Mouse (Mus musculus) kidney, embryonic 15.5 days (tissue): Measurements from ENCODE around the gene Arhgef3. TPM values are rescaled to one million over a fixed set of nuclear protein-coding genes. Genes with fewer than 3 reads are reported as not detected.

Source experiments
- ATAC-seq: fragments of 200-750 bp; cut with Nextera tagmentation; replicated peaks from 2 replicates; pipeline ENCODE4 v1.8.0; 2017; ENCODE audit warnings: moderate TSS enrichment; ENCODE audit not compliant: low FRiP score
- H3K27ac ChIP-seq: fragments of 300-500 bp; sonication (generic); 2 replicates; pipeline ENCODE4 v1.5.1; 2015; ENCODE audit warnings: mild to moderate bottlenecking, inconsistent platforms
- H3K27me3 ChIP-seq: fragments of 300-500 bp; sonication (generic); 2 replicates; pipeline ENCODE4 v1.6.1; 2015; ENCODE audit warnings: inconsistent platforms
- H3K36me3 ChIP-seq: fragments of 300-500 bp; sonication (generic); 2 replicates; pipeline ENCODE4 v1.6.1; 2015; ENCODE audit warnings: inconsistent platforms
- H3K4me1 ChIP-seq: fragments of 300-500 bp; sonication (generic); 2 replicates; pipeline ENCODE4 v1.6.1; 2015; ENCODE audit warnings: inconsistent platforms
- H3K4me2 ChIP-seq: fragments of 300-500 bp; sonication (generic); 2 replicates; pipeline ENCODE4 v1.6.1; 2015; ENCODE audit warnings: moderate library complexity, mild to moderate bottlenecking, inconsistent platforms
- H3K4me3 ChIP-seq: fragments of 300-500 bp; sonication (generic); replicated peaks from 2 replicates; pipeline ENCODE4 v1.5.1; 2015; ENCODE audit warnings: mild to moderate bottlenecking, inconsistent platforms
- H3K9ac ChIP-seq: fragments of 300-500 bp; sonication (generic); 2 replicates; pipeline ENCODE4 v1.6.1; 2015; ENCODE audit warnings: mild to moderate bottlenecking, inconsistent platforms
- H3K9me3 ChIP-seq: fragments of 300-500 bp; sonication (generic); replicated peaks from 2 replicates; pipeline ENCODE4 v1.6.1; 2016; ENCODE audit warnings: inconsistent platforms
- WGBS: fragments of 180-500 bp; shearing (Covaris S2); methylation state at CpG from one replicate; pipeline ENCODE4 v1.1.7; 2015; ENCODE audit warnings: mixed read lengths; 5-methylcytosine and 5-hydroxymethylcytosine counted together
- polyA plus RNA-seq: library from polyadenylated mRNA; unstranded; fragments of >200 nt; fragmentation: Nextera tagmentation; extraction: Ambion mirVana; gene quantifications from 2 replicates; pipeline ENCODE4 v1.2.1, GENCODE M21; 2015

Arhgef3 gene
- polyA plus RNA-seq, 1 experiment from 2014 or later: 17.2 TPM

GRCm38 (mm10) chr14:27182646-27183438 lies 68.1 kb downstream of the Arhgef3 start:
- peak; percentile 55; the same call in 1 of the 2 replicates for ATAC-seq
- Histone ChIP-seq H3K27ac (no peak overlapping the region), H3K4me2 (no peak overlapping the region), H3K9ac (no peak overlapping the region), H3K9me3 (no peaks in the 10 kb centered on the region), H3K27me3 (no peaks in the 10 kb centered on the region), H3K4me1 (peaks cover 34% of the 10 kb centered on the region), H3K4me3 (no peak overlapping the region), H3K36me3 (no peaks in the 10 kb centered on the region)
- 68% methylated on average over 11 of the region's 11 CpGs for WGBS

GRCm38 (mm10) chr14:27183501-27184230 lies 69.0 kb downstream of the Arhgef3 start:
- Histone ChIP-seq H3K36me3 (no peaks in the 10 kb centered on the region), H3K9ac (no peak overlapping the region), H3K9me3 (no peaks in the 10 kb centered on the region), H3K27me3 (no peaks in the 10 kb centered on the region), H3K27ac (no peak overlapping the region), H3K4me2 (no peak overlapping the region), H3K4me3 (no peak overlapping the region), H3K4me1 (peaks cover 38% of the 10 kb centered on the region)
- 60% methylated on average over 16 of the region's 16 CpGs for WGBS
- no peak for ATAC-seq

- no peak for ATAC-seq
- Histone ChIP-seq H3K4me2 (no peak overlapping the region), H3K27me3 (no peaks in the 10 kb centered on the region), H3K4me3 (no peak overlapping the region), H3K4me1 (peaks cover 43% of the 10 kb centered on the region), H3K27ac (no peak overlapping the region), H3K36me3 (no peaks in the 10 kb centered on the region), H3K9ac (no peak overlapping the region), H3K9me3 (no peaks in the 10 kb centered on the region)
- 54% methylated on average over 5 of the region's 5 CpGs for WGBS
Measured at GRCm38 (mm10) chr14:27185902-27186301, 71.2 kb downstream of the Arhgef3 start.

GRCm38 (mm10) chr14:27186596-27186995 lies 71.9 kb downstream of the Arhgef3 start:
- WGBS: 79% methylated on average over 4 of the region's 4 CpGs
- Histone ChIP-seq H3K36me3 (no peaks in the 10 kb centered on the region), H3K4me2 (no peak overlapping the region), H3K4me3 (no peak overlapping the region), H3K27me3 (no peaks in the 10 kb centered on the region), H3K27ac (no peak overlapping the region), H3K9ac (no peak overlapping the region), H3K9me3 (no peaks in the 10 kb centered on the region), H3K4me1 (peaks cover 43% of the 10 kb centered on the region)
- no peak for ATAC-seq

- Histone ChIP-seq H3K4me1 (peaks cover 39% of the 10 kb centered on the region), H3K27ac (no peak overlapping the region), H3K36me3 (no peaks in the 10 kb centered on the region), H3K4me3 (no peak overlapping the region), H3K9ac (no peak overlapping the region), H3K27me3 (no peaks in the 10 kb centered on the region), H3K4me2 (no peak overlapping the region), H3K9me3 (no peaks in the 10 kb centered on the region)
- ATAC-seq: peak; percentile 59; the same call in 1 of the 2 replicates
- 5% methylated on average over 4 of the region's 4 CpGs for WGBS
Measured at GRCm38 (mm10) chr14:27187025-27187424, 72.3 kb downstream of the Arhgef3 start.

GRCm38 (mm10) chr14:27187885-27188284 lies 73.2 kb downstream of the Arhgef3 start:
- no peaks in the 10 kb centered on the region for H3K36me3 ChIP-seq
- no peaks in the 10 kb centered on the region for H3K27me3 ChIP-seq
- peaks cover 32% of the 10 kb centered on the region for H3K4me1 ChIP-seq
- ATAC-seq: no peak
- H3K9me3 ChIP-seq: no peaks in the 10 kb centered on the region
- no peak overlapping the region for H3K4me2 ChIP-seq
- 53% methylated on average over 4 of the region's 4 CpGs for WGBS
- H3K27ac ChIP-seq: no peak overlapping the region
- no peak overlapping the region for H3K9ac ChIP-seq
- no peak overlapping the region for H3K4me3 ChIP-seq

GRCm38 (mm10) chr14:27192450-27192849 lies 77.8 kb downstream of the Arhgef3 start:
- 38% methylated on average over 3 of the region's 3 CpGs for WGBS
- no peak for ATAC-seq

GRCm38 (mm10) chr14:27196980-27197379 lies 82.3 kb downstream of the Arhgef3 start:
- Histone ChIP-seq H3K9me3 (no peaks in the 10 kb centered on the region), H3K9ac (no peak overlapping the region), H3K27ac (no peak overlapping the region), H3K4me2 (no peak overlapping the region), H3K4me1 (no peaks in the 10 kb centered on the region), H3K27me3 (no peaks in the 10 kb centered on the region), H3K36me3 (no peaks in the 10 kb centered on the region), H3K4me3 (no peak overlapping the region)
- 71% methylated on average over 8 of the region's 8 CpGs for WGBS
- ATAC-seq: no peak

More at GRCm38 (mm10) chr14:27192450-27192849, 77.8 kb downstream of the Arhgef3 start:
- Histone ChIP-seq H3K4me3 (no peak overlapping the region), H3K27ac (no peak overlapping the region), H3K9me3 (no peaks in the 10 kb centered on the region), H3K27me3 (no peaks in the 10 kb centered on the region), H3K36me3 (no peaks in the 10 kb centered on the region), H3K9ac (no peak overlapping the region), H3K4me2 (no peak overlapping the region), H3K4me1 (peaks cover 17% of the 10 kb centered on the region)

- Histone ChIP-seq H3K4me1 (no peaks in the 10 kb centered on the region), H3K27ac (no peak overlapping the region), H3K36me3 (no peaks in the 10 kb centered on the region), H3K9ac (no peak overlapping the region), H3K27me3 (no peaks in the 10 kb centered on the region), H3K4me3 (no peak overlapping the region), H3K9me3 (no peaks in the 10 kb centered on the region), H3K4me2 (no peak overlapping the region)
- ATAC-seq: no peak
- 90% methylated on average over 5 of the region's 5 CpGs for WGBS
Measured at GRCm38 (mm10) chr14:27198490-27199089, 83.9 kb downstream of the Arhgef3 start.

- Histone ChIP-seq H3K4me2 (no peak overlapping the region), H3K4me3 (no peak overlapping the region), H3K27me3 (no peaks in the 10 kb centered on the region), H3K9me3 (no peaks in the 10 kb centered on the region), H3K36me3 (no peaks in the 10 kb centered on the region), H3K9ac (no peak overlapping the region), H3K27ac (no peak overlapping the region), H3K4me1 (no peaks in the 10 kb centered on the region)
- 84% methylated on average over 3 of the region's 3 CpGs for WGBS
- ATAC-seq: no peak
Measured at GRCm38 (mm10) chr14:27199119-27199518, 84.4 kb downstream of the Arhgef3 start.

GRCm38 (mm10) chr14:27199870-27200269 lies 85.2 kb downstream of the Arhgef3 start:
- Histone ChIP-seq H3K9me3 (no peaks in the 10 kb centered on the region), H3K27me3 (no peaks in the 10 kb centered on the region), H3K4me2 (no peak overlapping the region), H3K4me3 (no peak overlapping the region), H3K27ac (no peak overlapping the region), H3K36me3 (no peaks in the 10 kb centered on the region), H3K9ac (no peak overlapping the region), H3K4me1 (no peaks in the 10 kb centered on the region)
- WGBS: 93% methylated on average over 11 of the region's 11 CpGs
- ATAC-seq: no peak
